Mouse (Mus musculus) limb, embryonic 12.5 days (tissue): ENCODE measurements at regions not wholly inside any gene's neighbourhood (a gene's known extent, or its start where the extent isn't known, plus 50 kb on each side); places are given as distances from the start of the nearest gene placed in this dataset.

ENCODE experiments used
- ATAC-seq: fragments of 200-750 bp; cut with Nextera tagmentation; 2 replicates; pipeline ENCODE4 v1.8.0; 2017; ENCODE audit warnings: low read depth, moderate TSS enrichment; ENCODE audit not compliant: insufficient number of reproducible peaks, insufficient read depth, low FRiP score, low TSS enrichment
- H3K27ac ChIP-seq: fragments of 300-500 bp; sonication (generic); 2 replicates; pipeline ENCODE4 v1.5.1; 2016; ENCODE audit warnings: mild to moderate bottlenecking, moderate library complexity
- H3K27me3 ChIP-seq: fragments of 300-500 bp; sonication (generic); 2 replicates; pipeline ENCODE4 v1.6.1; 2016; ENCODE audit warnings: mild to moderate bottlenecking, moderate library complexity
- H3K36me3 ChIP-seq: fragments of 300-500 bp; sonication (generic); 2 replicates; pipeline ENCODE4 v1.6.1; 2016; ENCODE audit warnings: mild to moderate bottlenecking, moderate library complexity
- H3K4me1 ChIP-seq: fragments of 300-500 bp; sonication (generic); replicated peaks from 2 replicates; pipeline ENCODE4 v1.6.1; 2016
- H3K4me2 ChIP-seq: fragments of 300-500 bp; sonication (generic); 2 replicates; pipeline ENCODE4 v1.6.1; 2016; ENCODE audit warnings: mild to moderate bottlenecking, moderate library complexity
- H3K4me3 ChIP-seq: fragments of 300-500 bp; sonication (generic); replicated peaks from 2 replicates; pipeline ENCODE4 v1.5.1; 2016; ENCODE audit warnings: mild to moderate bottlenecking
- H3K9ac ChIP-seq: fragments of 300-500 bp; sonication (generic); replicated peaks from 2 replicates; pipeline ENCODE4 v1.6.1; 2016; ENCODE audit warnings: mild to moderate bottlenecking, moderate library complexity
- H3K9me3 ChIP-seq: fragments of 300-500 bp; sonication (generic); 2 replicates; pipeline ENCODE4 v1.6.1; 2016; ENCODE audit warnings: mild to moderate bottlenecking, moderate library complexity
- WGBS: fragments of 180-500 bp; shearing (Covaris S2); methylation state at CpG from one replicate; pipeline ENCODE4 v1.1.7; 2016; 5-methylcytosine and 5-hydroxymethylcytosine counted together

DNA sequence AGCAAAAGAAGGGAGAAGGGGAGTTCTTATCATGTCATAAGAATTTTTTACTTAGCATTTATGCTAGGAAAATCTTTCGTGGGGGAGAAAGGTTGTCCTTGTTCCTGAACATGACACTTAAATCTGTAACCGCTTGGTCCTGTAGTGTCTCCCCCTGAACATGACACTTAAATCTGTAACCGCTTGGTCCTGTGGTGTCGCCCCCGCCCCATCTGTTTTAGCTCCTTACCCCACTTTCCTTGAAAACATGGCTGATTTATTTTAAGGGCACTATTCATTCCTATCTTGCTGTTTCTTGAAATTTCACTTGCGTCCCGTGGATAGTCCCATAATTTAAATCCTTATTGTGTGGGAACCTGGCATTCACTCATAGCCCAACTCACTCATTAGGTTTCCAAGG, 82.2 kb downstream of the Rap2a start:
- Histone ChIP-seq H3K4me3 (no peak overlapping the region), H3K27ac (no peak overlapping the region), H3K36me3 (no peaks in the 10 kb centered on the region), H3K4me2 (no peak overlapping the region), H3K4me1 (no peaks in the 10 kb centered on the region), H3K9ac (no peak overlapping the region), H3K27me3 (no peaks in the 10 kb centered on the region), H3K9me3 (no peaks in the 10 kb centered on the region)
- 85% methylated on average over 7 of the region's 7 CpGs for WGBS
- no peak for ATAC-seq

- WGBS, result 96% methylated on average over 2 of the region's 2 CpGs
- H3K27ac ChIP-seq, result no peak overlapping the region
- no peaks in the 10 kb centered on the region for H3K4me1 ChIP-seq
- no peaks in the 10 kb centered on the region for H3K27me3 ChIP-seq
- ATAC-seq, result no peak
- no peak overlapping the region for H3K4me3 ChIP-seq
- no peaks in the 10 kb centered on the region for H3K9me3 ChIP-seq
- H3K36me3 ChIP-seq, result no peaks in the 10 kb centered on the region
- H3K4me2 ChIP-seq, result no peak overlapping the region
- no peak overlapping the region for H3K9ac ChIP-seq
Measured at GRCm38 (mm10) chr14:120560987-120561386, 82.7 kb downstream of the Rap2a start.

DNA sequence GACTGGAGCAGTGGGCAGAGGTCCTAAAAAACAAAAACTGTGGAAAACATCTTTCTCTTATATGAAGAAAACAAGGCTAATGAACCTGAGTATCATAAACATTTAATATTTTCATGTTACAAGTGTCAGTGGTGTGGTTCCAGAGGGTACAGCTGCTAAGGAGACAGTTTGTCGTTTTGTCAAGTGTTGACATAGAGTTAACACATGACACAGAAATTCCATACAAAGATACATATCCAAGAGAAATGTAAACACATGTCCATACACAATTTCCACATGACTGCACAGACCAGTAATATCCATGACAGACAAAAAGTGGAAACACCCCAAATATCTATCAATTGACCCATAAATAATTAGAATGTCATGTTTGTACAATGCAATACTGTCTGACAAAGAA, 88.7 kb downstream of the Rap2a start:
- Histone ChIP-seq H3K4me2 (no peak overlapping the region), H3K27ac (no peak overlapping the region), H3K4me3 (no peak overlapping the region), H3K27me3 (no peaks in the 10 kb centered on the region), H3K36me3 (no peaks in the 10 kb centered on the region), H3K9me3 (no peaks in the 10 kb centered on the region), H3K4me1 (no peaks in the 10 kb centered on the region), H3K9ac (no peak overlapping the region)
- WGBS, result 74% methylated on average over 1 of the region's 1 CpGs
- ATAC-seq, result no peak

- Histone ChIP-seq H3K36me3 (no peaks in the 10 kb centered on the region), H3K27ac (no peak overlapping the region), H3K9ac (no peak overlapping the region), H3K4me3 (no peak overlapping the region), H3K4me1 (no peaks in the 10 kb centered on the region), H3K4me2 (no peak overlapping the region), H3K9me3 (no peaks in the 10 kb centered on the region), H3K27me3 (no peaks in the 10 kb centered on the region)
- no peak for ATAC-seq
- WGBS, result 90% methylated on average over 4 of the region's 4 CpGs
Measured at GRCm38 (mm10) chr14:120568054-120568453, 89.8 kb downstream of the Rap2a start.

GRCm38 (mm10) chr14:120572238-120572637, 94.0 kb downstream of the Rap2a start:
- H3K9me3 ChIP-seq, result no peaks in the 10 kb centered on the region
- 83% methylated on average over 10 of the region's 10 CpGs for WGBS
- ATAC-seq, result no peak
- H3K4me1 ChIP-seq, result no peaks in the 10 kb centered on the region
- H3K4me3 ChIP-seq, result no peak overlapping the region
- H3K27me3 ChIP-seq, result no peaks in the 10 kb centered on the region
- no peak overlapping the region for H3K4me2 ChIP-seq
- H3K36me3 ChIP-seq, result no peaks in the 10 kb centered on the region
- no peak overlapping the region for H3K27ac ChIP-seq
- no peak overlapping the region for H3K9ac ChIP-seq

GRCm38 (mm10) chr14:120575202-120575601, 97.0 kb downstream of the Rap2a start:
- Histone ChIP-seq H3K27ac (no peak overlapping the region), H3K4me3 (no peak overlapping the region), H3K4me1 (no peaks in the 10 kb centered on the region), H3K36me3 (no peaks in the 10 kb centered on the region), H3K9ac (no peak overlapping the region), H3K4me2 (no peak overlapping the region), H3K9me3 (no peaks in the 10 kb centered on the region), H3K27me3 (no peaks in the 10 kb centered on the region)
- 81% methylated on average over 6 of the region's 6 CpGs for WGBS
- no peak for ATAC-seq

GRCm38 (mm10) chr14:120578352-120579080, 100.3 kb downstream of the Rap2a start:
- H3K9me3 ChIP-seq, result no peaks in the 10 kb centered on the region
- no peak for ATAC-seq
- H3K36me3 ChIP-seq, result no peaks in the 10 kb centered on the region
- H3K4me1 ChIP-seq, result no peaks in the 10 kb centered on the region
- 85% methylated on average over 11 of the region's 11 CpGs for WGBS
- no peak overlapping the region for H3K4me3 ChIP-seq
- H3K4me2 ChIP-seq, result no peak overlapping the region
- H3K27ac ChIP-seq, result no peak overlapping the region
- H3K9ac ChIP-seq, result no peak overlapping the region
- no peaks in the 10 kb centered on the region for H3K27me3 ChIP-seq

- Histone ChIP-seq H3K4me3 (no peak overlapping the region), H3K9ac (no peak overlapping the region), H3K4me2 (no peak overlapping the region), H3K4me1 (no peaks in the 10 kb centered on the region), H3K27ac (no peak overlapping the region), H3K9me3 (no peaks in the 10 kb centered on the region), H3K27me3 (no peaks in the 10 kb centered on the region), H3K36me3 (no peaks in the 10 kb centered on the region)
- ATAC-seq, result no peak
- WGBS, result 78% methylated on average over 3 of the region's 3 CpGs
Measured at GRCm38 (mm10) chr14:120583807-120584206, 105.6 kb downstream of the Rap2a start.

DNA sequence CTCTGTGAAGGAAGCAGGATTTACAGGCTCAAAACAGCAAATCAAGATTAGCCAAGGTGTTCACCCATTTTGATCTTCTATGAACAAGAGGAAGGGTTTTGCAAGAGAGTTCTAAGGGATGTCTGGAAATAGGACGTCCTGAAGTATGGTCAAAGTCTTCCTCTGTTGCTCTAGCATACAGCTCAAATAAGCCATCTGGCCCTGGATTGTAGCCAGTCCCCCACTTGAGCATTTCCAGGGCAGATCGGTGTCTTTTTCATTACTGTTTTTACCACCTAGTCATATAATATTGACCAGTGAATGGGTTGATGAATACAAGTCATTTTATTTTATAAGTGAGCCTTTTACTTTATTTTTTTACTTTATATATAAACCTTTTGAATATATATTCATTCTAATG, 113.9 kb downstream of the Rap2a start:
- Histone ChIP-seq H3K4me2 (no peak overlapping the region), H3K4me1 (no peaks in the 10 kb centered on the region), H3K4me3 (no peak overlapping the region), H3K9ac (no peak overlapping the region), H3K27me3 (no peaks in the 10 kb centered on the region), H3K9me3 (no peaks in the 10 kb centered on the region), H3K36me3 (no peaks in the 10 kb centered on the region), H3K27ac (no peak overlapping the region)
- WGBS, result 77% methylated on average over 2 of the region's 2 CpGs
- no peak for ATAC-seq

GRCm38 (mm10) chr14:120600414-120600935, 122.2 kb downstream of the Rap2a start:
- no peaks in the 10 kb centered on the region for H3K27me3 ChIP-seq
- no peak overlapping the region for H3K27ac ChIP-seq
- no peak overlapping the region for H3K4me3 ChIP-seq
- ATAC-seq, result no peak
- H3K4me1 ChIP-seq, result 0 out of 2 replicates have a peak, but pooled peaks cover 8% of the 10 kb centered on the region
- no peaks in the 10 kb centered on the region for H3K9me3 ChIP-seq
- WGBS, result 86% methylated on average over 9 of the region's 9 CpGs
- no peak overlapping the region for H3K4me2 ChIP-seq
- no peak overlapping the region for H3K9ac ChIP-seq
- H3K36me3 ChIP-seq, result no peaks in the 10 kb centered on the region

DNA sequence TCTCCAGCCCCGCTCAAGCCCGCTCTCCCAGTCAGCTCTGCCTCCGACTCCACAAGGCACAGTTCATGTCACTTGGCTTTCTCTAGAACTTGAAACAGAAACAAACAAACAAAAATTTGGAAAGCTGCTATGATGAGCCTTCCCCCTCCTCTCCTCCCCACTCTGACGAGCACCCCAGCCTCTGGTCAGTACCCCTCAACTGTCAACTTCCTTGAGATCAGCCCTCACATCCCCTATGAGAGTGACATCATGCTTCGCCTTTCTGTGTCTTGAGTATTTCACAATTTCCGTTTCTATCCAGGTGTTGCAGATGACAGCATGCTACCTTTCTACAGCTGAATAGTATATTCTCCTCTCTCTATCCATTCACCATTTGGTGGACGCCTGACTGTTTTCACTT, 123.3 kb downstream of the Rap2a start:
- WGBS, result 91% methylated on average over 7 of the region's 7 CpGs
- no peaks in the 10 kb centered on the region for H3K36me3 ChIP-seq

More for the DNA sequence above, 123.3 kb downstream of the Rap2a start:
- no peak overlapping the region for H3K27ac ChIP-seq
- H3K9ac ChIP-seq, result no peak overlapping the region
- H3K27me3 ChIP-seq, result no peaks in the 10 kb centered on the region
- ATAC-seq, result no peak
- no peak overlapping the region for H3K4me2 ChIP-seq
- no peaks in the 10 kb centered on the region for H3K9me3 ChIP-seq
- H3K4me3 ChIP-seq, result no peak overlapping the region
- 0 out of 2 replicates have a peak, but pooled peaks cover 8% of the 10 kb centered on the region for H3K4me1 ChIP-seq
